Mouse (Mus musculus) natural killer cell, adult 2 months (primary cell): ENCODE results near the gene Iqgap3.
A peak's percentile ranks its signal among the peaks of the same experiment; 100 is the strongest.

ENCODE experiments used
- DNase-seq, 2 experiments: peaks; one replicate each; pipeline ENCODE4 v3.0.0; 2022; ENCODE audit warnings: low spot score in 2 of 2

Gene Iqgap3

GRCm38 (mm10) chr3:88138336-88139242 is 56.8 kb downstream of the Iqgap3 start:
- DNase-seq: peak; percentile 96 to 97

- peak in 1 of 2 experiments; percentile 40 for DNase-seq
These were observed 57.7 kb downstream of the Iqgap3 start for GRCm38 (mm10) chr3:88139243-88140177.

- no peak for DNase-seq
These were observed 58.6 kb downstream of the Iqgap3 start for GRCm38 (mm10) chr3:88140178-88140902.

GRCm38 (mm10) chr3:88140903-88141430 is 59.2 kb downstream of the Iqgap3 start:
- peak; percentile 54 to 66 for DNase-seq

- peak; percentile 82 to 88 for DNase-seq
These were observed 59.6 kb downstream of the Iqgap3 start for GRCm38 (mm10) chr3:88141439-88141786.

GRCm38 (mm10) chr3:88141787-88142523 is 60.2 kb downstream of the Iqgap3 start, which contains the start of gene Mef2d:
Mef2d (plus strand) TSS chr3:88142372.
- DNase-seq: peak; percentile 94 to 97

GRCm38 (mm10) chr3:88142546-88142915 is 60.8 kb downstream of the Iqgap3 start:
- DNase-seq: peak in 1 of 2 experiments; percentile 61

- peak in 1 of 2 experiments; percentile 35 for DNase-seq
These were observed 61.4 kb downstream of the Iqgap3 start for GRCm38 (mm10) chr3:88142916-88143771.

- no peak for DNase-seq
These were observed 62.3 kb downstream of the Iqgap3 start for GRCm38 (mm10) chr3:88143961-88144486.

GRCm38 (mm10) chr3:88144648-88145410 is 63.1 kb downstream of the Iqgap3 start:
- no peak for DNase-seq

GRCm38 (mm10) chr3:88145411-88145782 is 63.6 kb downstream of the Iqgap3 start:
- no peak for DNase-seq

GRCm38 (mm10) chr3:88145952-88146351 is 64.2 kb downstream of the Iqgap3 start:
- DNase-seq: no peak

GRCm38 (mm10) chr3:88146376-88147112 is 64.8 kb downstream of the Iqgap3 start:
- DNase-seq: no peak

GRCm38 (mm10) chr3:88147444-88147843 is 65.7 kb downstream of the Iqgap3 start:
- no peak for DNase-seq

- no peak for DNase-seq
These were observed 66.1 kb downstream of the Iqgap3 start for GRCm38 (mm10) chr3:88147866-88148265.

GRCm38 (mm10) chr3:88148354-88148753 is 66.6 kb downstream of the Iqgap3 start:
- DNase-seq: peak in 1 of 2 experiments; percentile 75

- DNase-seq: no peak
These were observed 67.2 kb downstream of the Iqgap3 start for GRCm38 (mm10) chr3:88148776-88149509.
